Mouse (Mus musculus) limb, embryonic 14.5 days (tissue): ENCODE results near the gene Try5. TPM values are rescaled to one million over a fixed set of nuclear protein-coding genes. Genes with fewer than 3 reads are reported as not detected.
"Not testable (repeated sequence)": the region's sequence is repeated elsewhere in the genome, so short reads cannot be mapped to it uniquely, and the experiment has no call there.

Experiments used
- ATAC-seq: fragments of 200-750 bp; cut with Nextera tagmentation; 2 replicates; pipeline ENCODE4 v1.8.0; 2017; ENCODE audit warnings: low read depth, moderate number of reproducible peaks, moderate TSS enrichment; ENCODE audit not compliant: low FRiP score
- DNase-seq: peaks from one replicate; pipeline ENCODE4 v3.0.0-alpha.2; 2015; ENCODE audit warnings: low spot score
- H3K27ac ChIP-seq: fragments of 300-500 bp; sonication (generic); replicated peaks from 2 replicates; pipeline ENCODE4 v1.5.1; 2014; ENCODE audit warnings: low read depth, mild to moderate bottlenecking, low read length, moderate library complexity, mixed read lengths
- H3K27me3 ChIP-seq: fragments of 300-500 bp; sonication (generic); 2 replicates; pipeline ENCODE4 v1.6.1; 2014; ENCODE audit warnings: low read length, mixed read lengths; ENCODE audit not compliant: control insufficient read depth, insufficient read depth
- H3K36me3 ChIP-seq: fragments of 300-500 bp; sonication (generic); 2 replicates; pipeline ENCODE4 v1.6.1; 2014; ENCODE audit warnings: mild to moderate bottlenecking, low read length, moderate library complexity, mixed read lengths; ENCODE audit not compliant: control insufficient read depth, insufficient read depth
- H3K4me1 ChIP-seq: fragments of 300-500 bp; sonication (generic); 2 replicates; pipeline ENCODE4 v1.6.1; 2014; ENCODE audit warnings: antibody characterized with exemption, low read length, mixed read lengths; ENCODE audit not compliant: control insufficient read depth, insufficient read depth
- H3K4me2 ChIP-seq: fragments of 300-500 bp; sonication (generic); replicated peaks from 2 replicates; pipeline ENCODE4 v1.6.1; 2014; ENCODE audit warnings: low read depth, mild to moderate bottlenecking, low read length, moderate library complexity; ENCODE audit not compliant: severe bottlenecking
- H3K4me3 ChIP-seq: fragments of 300-500 bp; sonication (generic); replicated peaks from 2 replicates; pipeline ENCODE4 v1.5.1; 2014; ENCODE audit warnings: low read length
- H3K9ac ChIP-seq: fragments of 300-500 bp; sonication (generic); 2 replicates; pipeline ENCODE4 v1.6.1; 2014; ENCODE audit warnings: mild to moderate bottlenecking, low read depth, low read length, moderate library complexity; ENCODE audit not compliant: severe bottlenecking
- H3K9me3 ChIP-seq: fragments of 300-500 bp; sonication (generic); 2 replicates; pipeline ENCODE4 v1.6.1; 2016; ENCODE audit warnings: low read length; ENCODE audit not compliant: control insufficient read depth
- POLR2A ChIP-seq: fragments of 200-500 bp; IDR thresholded peaks from 2 replicates; pipeline ENCODE4 v1.8.0; 2012; ENCODE audit warnings: inconsistent platforms, mild to moderate bottlenecking, moderate library complexity, borderline replicate concordance; ENCODE audit not compliant: insufficient read depth, insufficient read length; ENCODE audit errors: extremely low read depth
- WGBS: fragments of 180-500 bp; shearing (Covaris S2); extraction: QIAGEN DNeasy Blood & Tissue Kit; methylation state at CpG from one replicate; pipeline ENCODE4 v1.1.7; 2014; 5-methylcytosine and 5-hydroxymethylcytosine counted together
- polyA plus RNA-seq, 2 experiments: library from polyadenylated mRNA; depleted of rRNA in 1 of 2; stranded (reverse) in 1 of 2; unstranded in 1 of 2; fragments of >200 nt; fragmentation: Nextera tagmentation in 1 of 2; extraction: Ambion mirVana in 1 of 2; gene quantifications; 2 replicates each; pipeline versions ENCODE4 v1.2.1 to v1.2.3; 2012 to 2014

Gene Try5
- polyA plus RNA-seq (2012; rRNA removed), result not detected in 2 replicates
- polyA plus RNA-seq (2014; fragmentation: Nextera tagmentation; extraction: Ambion mirVana), result not detected in 2 replicates

- DNase-seq, H3K27ac ChIP-seq, H3K9me3 ChIP-seq, H3K27me3 ChIP-seq, H3K9ac ChIP-seq, H3K4me2 ChIP-seq, H3K36me3 ChIP-seq, H3K4me1 ChIP-seq, H3K4me3 ChIP-seq, ATAC-seq: not testable (repeated sequence)
- WGBS, result 68% methylated on average over 3 of the region's 3 CpGs
Measured at GRCm38 (mm10) chr6:41316741-41317140, at the start of gene Try5. Try5 (minus strand) TSS chr6:41316841.

- TF ChIP-seq POLR2A, result no peak
- H3K27ac ChIP-seq, result no peak within 1 kb of the TSS
- H3K9me3 ChIP-seq, result no peaks in the 10 kb centered on the region
- no peaks in the 10 kb centered on the region for H3K4me1 ChIP-seq
- H3K4me3 ChIP-seq, result no peak within 1 kb of the TSS
- 72% methylated on average over 2 of the region's 2 CpGs for WGBS
- no peaks in the 10 kb centered on the region for H3K27me3 ChIP-seq
- H3K4me2 ChIP-seq, result no peak within 1 kb of the TSS
- no peak for DNase-seq
- H3K36me3 ChIP-seq, result no peaks in the 10 kb centered on the region
- no peak within 1 kb of the TSS for H3K9ac ChIP-seq
- ATAC-seq, result no peak
Measured at GRCm38 (mm10) chr6:41353932-41354331, 37.3 kb upstream of the Try5 start, which contains the start of gene Try10. Try10 (plus strand) TSS chr6:41354105.

GRCm38 (mm10) chr6:41301969-41302368, 14.7 kb downstream of the Try5 start, which contains the start of gene Try4:
Try4 (plus strand) TSS chr6:41302269.
- no peak for TF ChIP-seq POLR2A
- ATAC-seq (no peak), DNase-seq (no peak)
- H3K27me3 ChIP-seq, result no peaks in the 10 kb centered on the region
- no peaks in the 10 kb centered on the region for H3K4me1 ChIP-seq
- no peak within 1 kb of the TSS for H3K27ac ChIP-seq
- H3K36me3 ChIP-seq, result no peaks in the 10 kb centered on the region
- H3K9ac ChIP-seq, result no peak within 1 kb of the TSS
- H3K4me3 ChIP-seq, result no peak within 1 kb of the TSS
- WGBS, result 79% methylated on average over 1 of the region's 1 CpGs
- H3K4me2 ChIP-seq, result no peak within 1 kb of the TSS
- H3K9me3 ChIP-seq, result no peaks in the 10 kb centered on the region

- H3K27ac ChIP-seq, result no peak overlapping the region
- ATAC-seq (no peak), DNase-seq (no peak)
- no peak overlapping the region for H3K4me3 ChIP-seq
- no peaks in the 10 kb centered on the region for H3K36me3 ChIP-seq
- H3K9ac ChIP-seq, result no peak overlapping the region
- H3K9me3 ChIP-seq, result no peaks in the 10 kb centered on the region
- no peaks in the 10 kb centered on the region for H3K4me1 ChIP-seq
- H3K4me2 ChIP-seq, result no peak overlapping the region
- no peak for TF ChIP-seq POLR2A
- WGBS, result 36% methylated on average over 1 of the region's 1 CpGs
- no peaks in the 10 kb centered on the region for H3K27me3 ChIP-seq
Measured at GRCm38 (mm10) chr6:41298255-41298654, 18.4 kb downstream of the Try5 start.

- Histone ChIP-seq H3K4me1 (no peaks in the 10 kb centered on the region), H3K9ac (no peak overlapping the region), H3K4me3 (no peak overlapping the region), H3K27me3 (no peaks in the 10 kb centered on the region), H3K4me2 (no peak overlapping the region), H3K9me3 (no peaks in the 10 kb centered on the region), H3K36me3 (no peaks in the 10 kb centered on the region), H3K27ac (no peak overlapping the region)
- 84% methylated on average over 6 of the region's 6 CpGs for WGBS
- ATAC-seq (no peak), DNase-seq (no peak)
- TF ChIP-seq POLR2A, result no peak
Measured at GRCm38 (mm10) chr6:41266140-41266539, 50.5 kb downstream of the Try5 start.

- WGBS, result 51% methylated on average over 3 of the region's 3 CpGs
- ATAC-seq, result no peak
- no peak for TF ChIP-seq POLR2A
Measured at GRCm38 (mm10) chr6:41262796-41263195, 53.8 kb downstream of the Try5 start.

More at GRCm38 (mm10) chr6:41262796-41263195, 53.8 kb downstream of the Try5 start:
- H3K27me3 ChIP-seq, result no peaks in the 10 kb centered on the region
- H3K9ac ChIP-seq, result no peak overlapping the region
- H3K27ac ChIP-seq, result no peak overlapping the region
- no peaks in the 10 kb centered on the region for H3K9me3 ChIP-seq
- H3K4me3 ChIP-seq, result no peak overlapping the region
- DNase-seq, result no peak
- H3K4me2 ChIP-seq, result no peak overlapping the region
- H3K4me1 ChIP-seq, result no peaks in the 10 kb centered on the region
- H3K36me3 ChIP-seq, result no peaks in the 10 kb centered on the region

Other genes with a start within 250 kb of the Try5 start
- 0.24 TPM in 1 of 2 replicates, not detected in the other for gene Try4, start 14.6 kb downstream of the Try5 start, polyA plus RNA-seq (2012; rRNA removed)
- gene Try4, start 14.6 kb downstream of the Try5 start, polyA plus RNA-seq (2014; fragmentation: Nextera tagmentation; extraction: Ambion mirVana), result not detected in 2 replicates
- gene Try10, start 37.3 kb upstream of the Try5 start, polyA plus RNA-seq (2012; rRNA removed), result not detected in 2 replicates
- not detected in 2 replicates for gene Try10, start 37.3 kb upstream of the Try5 start, polyA plus RNA-seq (2014; fragmentation: Nextera tagmentation; extraction: Ambion mirVana)
- gene Prss3, start 60.8 kb upstream of the Try5 start, polyA plus RNA-seq (2012; rRNA removed), result not detected in 2 replicates
- gene Prss3, start 60.8 kb upstream of the Try5 start, polyA plus RNA-seq (2014; fragmentation: Nextera tagmentation; extraction: Ambion mirVana), result not detected in 2 replicates
- not detected in 2 replicates for gene Gm5771, start 75.5 kb upstream of the Try5 start, polyA plus RNA-seq (2012; rRNA removed)
- not detected in 2 replicates for gene Gm5771, start 75.5 kb upstream of the Try5 start, polyA plus RNA-seq (2014; fragmentation: Nextera tagmentation; extraction: Ambion mirVana)
- gene Gm10334, start 129.3 kb upstream of the Try5 start, polyA plus RNA-seq (2012; rRNA removed), result not detected in 2 replicates
- gene Gm10334, start 129.3 kb upstream of the Try5 start, polyA plus RNA-seq (2014; fragmentation: Nextera tagmentation; extraction: Ambion mirVana), result not detected in 2 replicates
- gene Prss1, start 142.1 kb upstream of the Try5 start, polyA plus RNA-seq (2012; rRNA removed), result not detected in 2 replicates
- not detected in 2 replicates for gene Prss1, start 142.1 kb upstream of the Try5 start, polyA plus RNA-seq (2014; fragmentation: Nextera tagmentation; extraction: Ambion mirVana)
- gene Prss2, start 204.9 kb upstream of the Try5 start, polyA plus RNA-seq (2012; rRNA removed), result 0.08 and 0.18 TPM in 2 replicates
- gene Prss2, start 204.9 kb upstream of the Try5 start, polyA plus RNA-seq (2014; fragmentation: Nextera tagmentation; extraction: Ambion mirVana), result not detected in 2 replicates